Mouse (Mus musculus) hindbrain, embryonic 15.5 days (tissue): ENCODE data around the gene Mcidas. TPM values are rescaled to one million over a fixed set of nuclear protein-coding genes. Genes with fewer than 3 reads are reported as not detected.

ENCODE experiments used
- ATAC-seq: fragments of 200-750 bp; cut with Nextera tagmentation; 2 replicates; pipeline ENCODE4 v1.8.0; 2017; ENCODE audit warnings: low read depth, moderate number of reproducible peaks, moderate TSS enrichment; ENCODE audit not compliant: low FRiP score
- H3K27ac ChIP-seq: fragments of 300-500 bp; sonication (generic); replicated peaks from 2 replicates; pipeline ENCODE4 v1.5.1; 2015; ENCODE audit warnings: mild to moderate bottlenecking, inconsistent platforms
- H3K27me3 ChIP-seq: fragments of 300-500 bp; sonication (generic); 2 replicates; pipeline ENCODE4 v1.6.1; 2015; ENCODE audit warnings: control low read depth, inconsistent platforms
- H3K36me3 ChIP-seq: fragments of 300-500 bp; sonication (generic); 2 replicates; pipeline ENCODE4 v1.6.1; 2015; ENCODE audit warnings: control low read depth, inconsistent platforms
- H3K4me1 ChIP-seq: fragments of 300-500 bp; sonication (generic); replicated peaks from 2 replicates; pipeline ENCODE4 v1.6.1; 2015; ENCODE audit warnings: control low read depth, inconsistent platforms
- H3K4me2 ChIP-seq: fragments of 300-500 bp; sonication (generic); 2 replicates; pipeline ENCODE4 v1.6.1; 2015; ENCODE audit warnings: moderate library complexity, mild to moderate bottlenecking, inconsistent platforms
- H3K4me3 ChIP-seq: fragments of 300-500 bp; sonication (generic); 2 replicates; pipeline ENCODE4 v1.5.1; 2015; ENCODE audit warnings: mild to moderate bottlenecking, inconsistent platforms
- H3K9ac ChIP-seq: fragments of 300-500 bp; sonication (generic); 2 replicates; pipeline ENCODE4 v1.6.1; 2015; ENCODE audit warnings: inconsistent platforms
- H3K9me3 ChIP-seq: fragments of 300-500 bp; sonication (generic); 2 replicates; pipeline ENCODE4 v1.6.1; 2016; ENCODE audit warnings: control low read depth, inconsistent platforms
- WGBS: fragments of 180-500 bp; shearing (Covaris S2); methylation state at CpG from one replicate; pipeline ENCODE4 v1.1.7; 2015; 5-methylcytosine and 5-hydroxymethylcytosine counted together
- polyA plus RNA-seq: library from polyadenylated mRNA; unstranded; fragments of >200 nt; fragmentation: Nextera tagmentation; extraction: Ambion mirVana; gene quantifications from 2 replicates; pipeline ENCODE4 v1.2.1, GENCODE M21; 2015

The Mcidas gene
- 0.45 and 1.3 TPM in 2 replicates for polyA plus RNA-seq

DNA sequence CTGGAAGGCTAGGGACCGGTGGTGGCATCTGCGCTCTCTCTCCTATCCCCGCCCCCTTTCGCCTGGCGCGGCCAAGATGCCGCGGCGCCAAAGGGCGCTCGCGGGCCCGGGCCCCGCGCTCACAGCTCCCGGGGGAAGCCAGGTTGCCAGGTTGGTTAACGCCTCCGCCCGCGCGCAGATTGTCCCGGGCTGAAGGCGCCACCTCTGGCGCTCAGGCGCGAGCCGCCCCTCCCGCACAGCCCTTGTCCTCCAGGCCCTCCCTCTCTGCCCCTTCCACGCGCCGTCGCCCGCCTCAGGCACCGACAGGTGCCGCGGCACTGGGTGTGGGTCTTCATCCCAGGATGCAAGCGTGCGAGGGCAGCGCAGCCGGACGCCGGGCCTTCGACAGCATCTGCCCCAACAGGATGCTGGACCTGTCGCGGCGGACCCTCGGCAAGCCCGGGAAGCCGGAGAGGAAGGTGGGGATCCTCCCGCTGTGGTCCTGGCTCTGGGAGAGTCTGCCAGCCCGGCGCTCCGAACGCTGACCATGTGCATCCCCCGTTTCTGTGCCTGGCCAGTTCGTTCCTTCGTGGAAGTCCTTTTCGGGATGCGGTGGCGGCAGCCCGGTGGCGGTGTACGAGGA lies at the start of gene Mcidas:
Gene Mcidas, plus strand, starts transcription at position 315 of the 622 bp plus-strand sequence.
- Histone ChIP-seq H3K9ac (peak within 1 kb of the TSS; percentile 37; the same call in 1 of the 2 replicates), H3K27ac (no peak within 1 kb of the TSS), H3K4me1 (peaks cover 34% of the 10 kb centered on the region), H3K27me3 (peaks cover 86% of the 10 kb centered on the region), H3K4me2 (peak within 1 kb of the TSS; percentile 92), H3K4me3 (peak within 1 kb of the TSS; percentile 46), H3K36me3 (no peaks in the 10 kb centered on the region), H3K9me3 (no peaks in the 10 kb centered on the region)
- under 1% methylated on average over 63 of the region's 63 CpGs for WGBS
- ATAC-seq = peak; percentile 44

- no peaks in the 10 kb centered on the region for H3K4me1 ChIP-seq
- H3K9ac ChIP-seq = no peak overlapping the region
- no peak overlapping the region for H3K27ac ChIP-seq
- H3K36me3 ChIP-seq = peaks cover 84% of the 10 kb centered on the region
- no peak overlapping the region for H3K4me2 ChIP-seq
- H3K27me3 ChIP-seq = no peaks in the 10 kb centered on the region
- H3K4me3 ChIP-seq = no peak overlapping the region
- H3K9me3 ChIP-seq = no peaks in the 10 kb centered on the region
- WGBS = 94% methylated on average over 9 of the region's 9 CpGs
- ATAC-seq = no peak
Observed at GRCm38 (mm10) chr13:112945312-112945711, 48.3 kb upstream of the Mcidas start.

GRCm38 (mm10) chr13:112945900-112946299 lies 47.7 kb upstream of the Mcidas start:
- no peak for ATAC-seq
- Histone ChIP-seq H3K27ac (no peak overlapping the region), H3K9ac (no peak overlapping the region), H3K4me2 (no peak overlapping the region), H3K36me3 (peaks cover 85% of the 10 kb centered on the region), H3K9me3 (no peaks in the 10 kb centered on the region), H3K4me1 (no peaks in the 10 kb centered on the region), H3K4me3 (no peak overlapping the region), H3K27me3 (no peaks in the 10 kb centered on the region)
- WGBS = 90% methylated on average over 6 of the region's 6 CpGs

- Histone ChIP-seq H3K4me1 (no peaks in the 10 kb centered on the region), H3K9ac (no peak overlapping the region), H3K4me3 (no peak overlapping the region), H3K4me2 (no peak overlapping the region), H3K27me3 (no peaks in the 10 kb centered on the region), H3K9me3 (no peaks in the 10 kb centered on the region), H3K27ac (no peak overlapping the region), H3K36me3 (peaks cover 83% of the 10 kb centered on the region)
- 92% methylated on average over 8 of the region's 8 CpGs for WGBS
- no peak for ATAC-seq
Observed at GRCm38 (mm10) chr13:112954067-112954466, 39.6 kb upstream of the Mcidas start.

- Histone ChIP-seq H3K4me3 (no peak overlapping the region), H3K27ac (no peak overlapping the region), H3K27me3 (no peaks in the 10 kb centered on the region), H3K9ac (no peak overlapping the region), H3K9me3 (no peaks in the 10 kb centered on the region), H3K4me2 (no peak overlapping the region), H3K4me1 (no peaks in the 10 kb centered on the region), H3K36me3 (peaks cover 73% of the 10 kb centered on the region)
- WGBS = 87% methylated on average over 5 of the region's 5 CpGs
- ATAC-seq = no peak
Observed at GRCm38 (mm10) chr13:112963081-112963480, 30.6 kb upstream of the Mcidas start.

DNA sequence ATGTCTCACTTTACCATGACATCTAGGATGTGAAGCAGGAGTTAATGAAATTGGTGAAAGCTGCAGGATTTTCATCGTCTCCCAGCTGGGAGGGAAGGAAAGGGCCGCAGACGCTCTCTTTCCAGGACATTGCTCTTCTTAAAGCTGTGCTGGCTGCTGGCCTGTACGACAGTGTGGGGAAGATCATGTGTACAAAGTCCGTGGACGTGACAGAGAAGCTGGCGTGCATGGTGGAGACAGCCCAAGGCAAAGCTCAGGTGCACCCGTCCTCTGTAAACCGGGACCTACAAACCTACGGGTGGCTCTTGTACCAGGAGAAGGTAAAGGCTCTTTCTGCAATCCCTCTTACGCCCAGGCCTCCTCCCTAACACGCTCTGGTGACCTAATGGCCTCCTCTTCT lies 29.2 kb upstream of the Mcidas start:
- WGBS = 93% methylated on average over 12 of the region's 12 CpGs
- H3K36me3 ChIP-seq = peaks cover 78% of the 10 kb centered on the region
- ATAC-seq = no peak

GRCm38 (mm10) chr13:112967267-112967666 lies 26.4 kb upstream of the Mcidas start:
- Histone ChIP-seq H3K4me3 (no peak overlapping the region), H3K27me3 (no peaks in the 10 kb centered on the region), H3K4me1 (no peaks in the 10 kb centered on the region), H3K9ac (no peak overlapping the region), H3K36me3 (peaks cover 61% of the 10 kb centered on the region), H3K27ac (no peak overlapping the region), H3K4me2 (no peak overlapping the region), H3K9me3 (no peaks in the 10 kb centered on the region)
- WGBS = 93% methylated on average over 5 of the region's 5 CpGs
- no peak for ATAC-seq

More for the DNA sequence above, 29.2 kb upstream of the Mcidas start:
- H3K27me3 ChIP-seq = no peaks in the 10 kb centered on the region
- no peak overlapping the region for H3K4me3 ChIP-seq
- no peak overlapping the region for H3K9ac ChIP-seq
- H3K4me1 ChIP-seq = no peaks in the 10 kb centered on the region
- no peak overlapping the region for H3K4me2 ChIP-seq
- no peak overlapping the region for H3K27ac ChIP-seq
- no peaks in the 10 kb centered on the region for H3K9me3 ChIP-seq

DNA sequence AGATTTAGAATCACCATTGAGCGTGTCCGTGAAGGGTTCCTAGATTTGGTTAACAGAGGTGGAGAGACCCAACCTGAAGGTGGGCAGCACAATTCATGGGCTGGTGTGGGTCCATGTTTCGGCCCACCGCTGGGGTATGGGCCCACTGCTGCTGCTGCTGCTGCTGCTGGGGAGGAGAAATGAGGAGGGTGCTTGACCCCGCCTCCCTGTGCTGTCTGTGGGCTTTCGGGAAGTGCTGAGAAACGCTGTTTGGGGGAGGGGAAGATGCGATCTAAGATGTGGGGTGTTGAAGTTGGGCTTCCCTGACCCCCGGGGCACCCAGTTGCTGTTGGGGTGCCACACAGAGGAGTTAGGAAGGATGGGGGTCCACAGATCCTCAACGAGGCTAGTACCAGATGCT lies 16.9 kb upstream of the Mcidas start:
- H3K4me2 ChIP-seq = no peak overlapping the region
- 48% methylated on average over 10 of the region's 10 CpGs for WGBS
- 0 out of 2 replicates have a peak, but pooled peaks cover 5% of the 10 kb centered on the region for H3K27me3 ChIP-seq
- H3K9me3 ChIP-seq = no peaks in the 10 kb centered on the region
- no peak overlapping the region for H3K9ac ChIP-seq
- H3K36me3 ChIP-seq = no peaks in the 10 kb centered on the region
- H3K27ac ChIP-seq = no peak overlapping the region
- H3K4me3 ChIP-seq = no peak overlapping the region
- no peaks in the 10 kb centered on the region for H3K4me1 ChIP-seq
- no peak for ATAC-seq

DNA sequence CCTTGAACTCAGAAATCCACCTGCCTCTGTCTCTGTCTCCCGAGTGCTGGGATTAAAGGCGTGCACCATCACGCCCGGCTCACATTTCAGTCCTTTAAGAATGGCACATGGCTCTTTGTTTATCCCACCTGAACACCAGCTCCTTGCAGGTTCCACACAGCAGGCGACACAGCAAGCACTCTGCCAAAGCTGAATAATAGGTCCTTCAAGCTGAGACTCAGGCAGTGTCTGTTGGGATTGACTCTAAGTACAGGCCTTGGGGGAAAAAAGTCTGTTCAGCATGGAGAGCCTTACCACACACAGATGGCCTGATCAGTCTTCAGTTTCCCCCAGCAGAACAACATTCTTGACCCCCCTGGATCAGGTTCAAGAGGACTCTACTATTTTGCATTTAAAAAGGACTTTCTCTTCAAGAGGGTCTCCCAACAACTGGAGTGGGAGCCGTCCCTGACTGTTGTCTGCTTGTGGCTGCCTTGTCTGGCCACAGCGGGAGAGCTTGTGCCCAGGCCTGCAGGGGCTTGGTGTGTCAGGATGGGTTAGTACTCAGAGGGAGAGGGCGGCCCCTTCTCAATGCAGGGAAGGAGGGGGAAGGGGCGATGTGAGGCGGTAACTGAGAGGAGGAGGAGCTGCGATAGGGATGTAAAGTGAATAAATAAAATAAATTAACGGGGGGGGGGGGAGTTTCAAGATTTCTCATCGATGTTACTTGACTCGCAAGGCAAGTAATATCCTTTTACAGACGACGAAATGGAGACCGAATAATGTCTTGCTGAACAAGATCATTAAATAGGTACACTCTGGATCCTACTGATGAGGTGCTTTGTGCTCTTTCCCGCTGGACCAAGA lies 7.8 kb upstream of the Mcidas start:
- no peaks in the 10 kb centered on the region for H3K36me3 ChIP-seq
- H3K9me3 ChIP-seq = no peaks in the 10 kb centered on the region
- H3K27ac ChIP-seq = no peak overlapping the region
- H3K4me1 ChIP-seq = peaks cover 35% of the 10 kb centered on the region
- H3K4me3 ChIP-seq = no peak overlapping the region
- WGBS = 4% methylated on average over 18 of the region's 18 CpGs
- H3K27me3 ChIP-seq = peaks cover 57% of the 10 kb centered on the region
- H3K9ac ChIP-seq = no peak overlapping the region
- no peak for ATAC-seq
- H3K4me2 ChIP-seq = no peak overlapping the region

DNA sequence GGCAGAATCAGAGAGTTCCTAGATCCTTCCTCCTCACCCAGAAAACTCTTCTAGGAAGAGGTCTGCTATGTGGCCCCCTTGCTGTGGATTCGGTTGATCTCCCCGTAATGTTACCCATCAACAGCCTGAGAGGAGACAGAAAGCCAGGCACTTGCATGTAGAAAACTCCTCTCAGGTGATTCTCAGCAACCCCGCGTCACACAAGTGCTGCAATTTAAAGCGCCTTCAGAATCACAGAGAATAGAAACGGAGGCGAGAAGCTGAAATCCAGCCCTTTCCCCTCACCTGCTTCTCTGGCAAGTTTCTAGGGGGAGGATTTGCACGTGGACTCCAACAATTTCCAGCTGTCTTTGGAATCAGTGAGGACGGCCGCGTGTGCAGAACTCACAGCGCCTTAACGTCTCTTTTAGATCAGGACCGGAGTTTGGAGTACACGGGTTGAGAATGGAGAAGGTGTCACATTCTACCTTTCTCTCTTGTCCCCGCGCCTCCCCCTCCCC lies 7.1 kb upstream of the Mcidas start:
- Histone ChIP-seq H3K4me1 (peaks cover 35% of the 10 kb centered on the region), H3K4me2 (peak overlapping the region; percentile 94), H3K9me3 (no peaks in the 10 kb centered on the region), H3K27me3 (peaks cover 64% of the 10 kb centered on the region), H3K4me3 (peak overlapping the region; percentile 48), H3K36me3 (no peaks in the 10 kb centered on the region), H3K27ac (no peak overlapping the region), H3K9ac (no peak overlapping the region)
- WGBS = 2% methylated on average over 17 of the region's 17 CpGs
- no peak for ATAC-seq

GRCm38 (mm10) chr13:112987532-112987943 lies 6.1 kb upstream of the Mcidas start, which contains the start of gene Ccno:
Gene Ccno, plus strand, starts transcription at chr13:112987802.
- Histone ChIP-seq H3K4me2 (peak within 1 kb of the TSS; percentile 94), H3K27me3 (peaks cover 66% of the 10 kb centered on the region), H3K36me3 (no peaks in the 10 kb centered on the region), H3K27ac (no peak within 1 kb of the TSS), H3K9me3 (no peaks in the 10 kb centered on the region), H3K9ac (peak within 1 kb of the TSS; percentile 38), H3K4me1 (peaks cover 35% of the 10 kb centered on the region), H3K4me3 (peak within 1 kb of the TSS; percentile 48)
- under 1% methylated on average over 47 of the region's 47 CpGs for WGBS
- ATAC-seq = peak; percentile 96

GRCm38 (mm10) chr13:112987991-112988390 lies 5.7 kb upstream of the Mcidas start:
- Histone ChIP-seq H3K27ac (no peak overlapping the region), H3K9me3 (no peaks in the 10 kb centered on the region), H3K4me1 (peaks cover 35% of the 10 kb centered on the region), H3K27me3 (peaks cover 69% of the 10 kb centered on the region), H3K9ac (peak overlapping the region; percentile 38), H3K36me3 (no peaks in the 10 kb centered on the region), H3K4me3 (peak overlapping the region; percentile 48), H3K4me2 (peak overlapping the region; percentile 94)
- WGBS = under 1% methylated on average over 39 of the region's 39 CpGs
- ATAC-seq = peak; percentile 50; the same call in 1 of the 2 replicates
